Mouse (Mus musculus): ENCODE measurements around the gene Cyp11a1. TPM values are rescaled to one million over a fixed set of nuclear protein-coding genes. Genes with fewer than 3 reads are reported as not detected.

The Cyp11a1 gene
- polyA plus RNA-seq, 3 experiments from 2014 or later: 0.12 TPM; not detected in 2

DNA sequence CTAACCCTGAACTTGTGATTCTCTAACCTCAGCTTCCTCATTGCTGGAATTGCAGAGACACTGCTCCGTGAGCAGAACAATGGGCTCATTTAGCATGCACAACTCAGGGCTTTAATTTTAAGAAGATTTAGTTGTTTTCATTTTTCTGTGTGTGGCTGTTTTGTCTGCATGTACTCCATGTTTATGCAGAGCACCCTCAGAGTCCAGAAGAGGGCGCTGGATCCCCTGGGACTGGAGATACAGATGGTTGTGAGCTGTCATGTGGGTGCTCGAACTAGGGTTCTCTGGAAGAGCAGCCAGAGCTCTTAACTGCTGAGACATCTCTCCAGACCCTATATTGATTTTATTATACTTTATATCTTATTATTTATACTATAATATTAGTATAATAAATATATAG is 3.4 kb downstream of the Cyp11a1 start:
- ATAC-seq: no peak

DNA sequence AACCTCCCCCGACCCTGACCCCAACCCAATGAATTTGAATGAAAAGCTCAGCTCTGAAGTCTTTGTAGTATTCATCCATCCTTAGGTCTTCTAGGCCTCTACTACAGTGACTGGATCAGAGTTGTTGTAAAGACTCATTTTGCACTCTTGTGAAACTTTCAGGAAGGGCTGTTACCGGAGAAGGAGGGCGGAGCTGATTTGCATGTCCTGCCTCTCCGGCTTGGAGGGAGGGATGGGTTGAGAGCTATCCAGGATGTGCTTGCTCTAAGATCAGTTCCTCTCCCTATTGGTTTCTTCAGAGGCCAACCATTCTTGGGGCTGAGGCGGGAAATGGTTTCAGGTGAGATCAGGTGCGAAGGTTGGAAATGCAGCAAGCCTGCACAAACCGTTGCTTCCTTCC is 4.8 kb downstream of the Cyp11a1 start:
- no peak for ATAC-seq

DNA sequence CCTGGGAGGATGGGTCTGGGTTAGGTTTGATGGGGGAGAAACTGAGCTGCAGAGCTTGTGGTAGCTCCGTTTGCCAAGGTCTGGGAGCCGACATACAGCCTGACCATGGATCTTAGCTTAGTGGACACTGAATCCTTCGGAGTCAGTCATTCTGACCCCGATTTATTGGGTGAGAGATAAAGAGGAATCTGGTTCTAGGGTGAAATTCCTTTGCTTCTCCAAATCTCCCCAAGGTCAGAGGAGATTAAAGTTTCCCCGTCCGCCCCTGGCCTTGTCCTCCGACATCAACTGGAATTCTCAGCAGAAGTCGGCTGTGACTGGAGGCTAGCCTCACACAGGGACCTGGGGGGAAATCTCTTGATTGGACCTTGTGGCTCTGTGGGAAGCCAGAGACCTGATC is 5.3 kb downstream of the Cyp11a1 start:
- no peak for ATAC-seq

DNA sequence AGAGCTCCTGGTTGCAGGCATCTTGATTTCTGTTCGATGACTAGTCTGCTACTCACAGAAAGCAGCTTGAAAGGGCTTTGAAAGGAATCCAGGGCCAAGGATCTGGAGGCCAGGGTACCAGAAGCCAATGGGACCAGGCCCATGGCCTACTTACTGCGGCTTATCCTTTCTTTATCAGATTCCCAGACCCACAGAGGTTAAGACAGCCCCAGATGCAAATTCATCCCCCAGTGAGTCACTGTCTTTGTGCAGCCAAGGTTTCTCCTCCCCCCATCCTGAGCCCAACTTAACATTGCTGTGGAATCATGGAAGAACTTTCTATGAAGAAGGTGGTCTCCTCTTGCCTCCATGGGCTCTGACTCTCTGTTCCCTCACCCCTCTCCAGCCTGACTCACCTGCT is 6.3 kb downstream of the Cyp11a1 start:
- ATAC-seq: no peak

DNA sequence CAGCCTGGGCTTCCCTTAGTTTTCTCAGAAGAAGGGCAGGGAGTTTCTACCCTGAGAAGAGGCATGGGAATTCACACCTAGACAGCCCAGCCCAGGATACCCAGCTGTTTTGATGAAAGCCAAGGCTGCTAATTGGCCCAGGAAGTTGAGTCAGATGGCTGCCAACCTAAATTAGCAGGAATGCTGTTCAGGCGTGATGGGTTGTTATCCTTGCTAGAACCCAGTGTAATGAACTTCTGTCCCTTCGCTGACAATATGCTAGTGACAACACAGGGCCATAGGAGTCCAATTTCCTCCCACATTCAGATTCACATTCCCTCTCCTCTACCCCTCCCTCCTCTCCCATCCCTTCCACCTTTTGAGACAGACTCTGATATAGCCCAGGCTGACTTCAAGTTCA is 6.7 kb downstream of the Cyp11a1 start:
- no peak for ATAC-seq

DNA sequence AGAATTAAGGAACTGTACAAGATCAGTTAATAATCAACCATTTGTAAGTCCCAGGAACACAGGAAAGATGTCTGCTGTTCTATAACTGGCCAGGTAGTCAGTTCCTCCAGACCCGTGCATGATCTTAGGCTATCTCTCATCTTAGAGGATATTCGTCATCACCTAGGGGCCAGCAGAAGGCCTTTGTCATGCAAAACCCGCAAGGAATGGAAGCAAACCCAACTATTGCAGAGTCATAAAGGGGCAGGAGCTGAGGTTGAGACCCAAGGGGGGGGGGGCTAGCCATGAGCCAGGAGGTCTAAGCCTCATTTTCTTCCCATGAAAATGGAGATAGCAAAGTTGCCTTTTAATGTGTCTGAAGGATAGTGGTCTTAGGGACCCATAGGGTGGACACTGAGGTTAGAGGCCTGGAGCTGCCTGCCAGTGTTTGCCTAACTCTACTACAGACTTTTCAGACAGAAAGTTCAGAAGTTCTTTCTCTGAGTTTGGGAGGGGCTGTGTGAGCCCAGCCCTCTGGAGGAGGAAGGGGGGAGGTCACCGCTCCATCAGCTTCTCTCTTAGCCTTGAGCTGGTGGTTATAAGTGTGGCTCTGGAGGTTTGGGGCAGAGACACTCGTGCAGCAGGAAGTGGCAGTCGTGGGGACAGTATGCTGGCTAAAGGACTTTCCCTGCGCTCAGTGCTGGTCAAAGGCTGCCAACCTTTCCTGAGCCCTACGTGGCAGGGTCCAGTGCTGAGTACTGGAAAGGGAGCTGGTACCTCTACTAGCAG is 8.4 kb downstream of the Cyp11a1 start:
- ATAC-seq: no peak

DNA sequence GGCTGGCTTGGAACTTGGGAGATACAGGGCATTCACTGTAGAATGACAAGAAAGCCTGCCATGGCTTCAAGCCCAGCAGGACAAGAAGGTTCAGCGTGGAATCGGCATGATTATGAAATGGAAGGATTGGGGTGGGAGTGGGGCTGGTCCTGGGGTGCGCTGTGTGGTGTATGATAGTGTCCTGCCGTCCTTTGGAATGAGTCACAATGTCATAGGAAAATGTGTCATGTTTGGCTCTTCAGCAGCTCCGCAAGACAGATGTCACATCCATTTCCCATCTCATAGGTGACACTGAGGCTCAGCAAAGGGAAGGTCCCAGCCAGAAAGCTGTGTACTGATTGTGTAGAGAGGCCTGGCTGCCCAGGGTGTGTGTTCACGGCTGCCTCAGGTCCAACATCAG is 9.6 kb downstream of the Cyp11a1 start:
- no peak for ATAC-seq

DNA sequence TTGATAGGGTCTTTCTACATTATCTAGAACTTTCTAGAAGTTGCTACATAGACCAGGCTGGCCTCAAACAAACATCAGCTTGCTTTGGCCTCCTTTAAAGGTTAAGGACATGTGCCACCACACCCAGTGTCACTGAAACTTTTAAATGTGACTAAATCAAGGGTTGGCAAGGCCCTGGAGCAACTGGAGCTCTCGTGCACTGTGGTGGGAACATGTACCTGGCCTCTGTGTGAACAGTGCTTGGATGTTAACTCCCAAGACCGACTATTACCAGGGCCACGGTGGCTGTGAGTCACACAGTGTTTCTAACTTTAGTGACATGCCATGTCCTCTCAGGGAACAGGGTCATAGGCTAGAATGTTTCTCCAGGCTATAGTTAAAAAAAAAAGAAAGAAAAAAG is 10.8 kb downstream of the Cyp11a1 start:
- ATAC-seq: no peak

DNA sequence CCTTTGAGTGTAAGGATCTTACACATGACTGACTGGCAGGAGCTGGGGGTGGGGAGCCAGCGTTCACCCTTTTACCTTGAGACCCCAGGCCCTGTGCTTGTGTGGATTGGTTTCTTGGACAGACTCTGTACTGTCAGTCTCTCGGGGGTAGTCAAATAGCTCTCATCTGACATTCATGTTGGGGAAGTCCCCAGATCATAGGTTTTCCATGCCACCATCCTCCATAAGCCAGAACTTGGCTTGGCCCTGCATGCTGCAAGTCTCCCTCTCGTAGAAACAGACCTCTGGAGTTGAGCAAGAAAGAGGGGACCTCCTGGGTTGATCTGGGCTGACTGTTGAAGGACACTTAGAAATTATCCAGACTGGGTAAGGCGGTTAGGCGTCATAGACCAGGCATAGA is 12.2 kb downstream of the Cyp11a1 start:
- ATAC-seq: no peak

DNA sequence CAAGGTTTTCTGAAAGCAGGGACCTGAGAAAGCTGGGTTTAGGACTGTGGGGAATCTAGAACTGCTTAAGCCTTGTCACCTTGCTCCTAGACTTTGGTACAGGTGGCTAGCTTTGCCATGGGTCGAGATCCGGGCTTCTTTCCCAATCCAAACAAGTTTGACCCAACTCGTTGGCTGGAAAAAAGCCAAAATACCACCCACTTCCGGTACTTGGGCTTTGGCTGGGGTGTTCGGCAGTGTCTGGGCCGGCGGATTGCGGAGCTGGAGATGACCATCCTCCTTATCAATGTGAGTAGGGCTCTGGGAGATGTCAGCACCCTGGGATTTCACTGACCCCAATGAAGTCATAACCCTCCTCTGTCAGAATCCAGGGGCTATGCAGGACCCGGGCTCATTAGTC is 19.8 kb downstream of the Cyp11a1 start:
- ATAC-seq: no peak

DNA sequence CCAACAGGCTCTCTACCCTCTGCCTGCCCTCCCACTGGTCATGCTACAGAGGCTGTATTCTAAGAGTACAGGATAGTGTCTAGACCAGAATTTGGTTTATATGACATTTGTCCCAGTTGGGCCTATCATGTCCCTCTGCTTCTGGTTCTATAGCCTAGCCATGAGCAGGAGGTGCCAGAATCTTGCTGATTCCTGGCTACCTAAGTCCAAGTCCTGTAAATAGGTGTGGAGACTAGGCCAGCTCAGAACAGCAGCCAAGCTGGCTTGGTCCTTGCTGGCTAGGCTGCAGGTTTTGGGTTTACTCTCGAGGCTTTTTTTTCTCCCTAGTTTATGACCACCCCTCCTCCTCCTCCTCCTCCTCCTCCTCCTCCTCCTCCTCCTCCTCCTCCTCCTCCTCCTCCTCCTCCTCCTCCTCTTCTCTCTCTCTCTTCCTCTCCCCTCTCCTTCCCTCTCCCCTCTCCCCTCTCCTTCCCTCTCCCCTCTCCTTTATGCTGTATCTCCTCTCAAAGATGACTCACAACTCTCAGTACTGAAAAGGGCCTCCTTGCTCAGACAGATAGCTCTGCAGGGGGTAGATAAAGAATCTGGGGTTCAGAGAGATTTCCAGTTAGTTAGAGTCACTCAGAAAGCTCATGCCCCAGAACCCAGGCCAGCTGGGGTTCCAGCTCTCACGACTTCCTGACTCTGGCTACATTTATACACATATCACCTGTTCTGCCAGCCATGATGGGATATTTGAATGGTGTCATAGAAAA is 21.4 kb downstream of the Cyp11a1 start:
- ATAC-seq: no peak

DNA sequence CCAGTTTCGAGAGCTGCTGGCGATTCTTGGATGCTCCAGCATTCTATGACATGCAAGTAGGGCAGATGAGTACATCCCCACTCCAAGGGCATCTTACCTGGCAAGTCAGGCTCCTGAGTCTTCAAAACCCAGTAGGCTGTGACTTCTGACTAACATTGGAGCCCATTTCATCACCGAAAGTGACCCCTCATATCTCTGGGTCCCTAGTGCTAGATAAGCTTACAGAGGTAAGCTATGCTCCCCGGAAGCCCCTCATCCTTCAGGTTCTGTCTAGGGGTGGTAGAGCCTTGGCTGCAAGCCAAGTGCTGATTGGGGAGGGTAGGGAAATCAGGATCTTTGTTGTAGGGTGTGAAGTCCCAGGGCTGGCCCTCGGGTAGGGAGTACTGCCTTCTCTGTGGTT is 22.6 kb downstream of the Cyp11a1 start:
- no peak for ATAC-seq

DNA sequence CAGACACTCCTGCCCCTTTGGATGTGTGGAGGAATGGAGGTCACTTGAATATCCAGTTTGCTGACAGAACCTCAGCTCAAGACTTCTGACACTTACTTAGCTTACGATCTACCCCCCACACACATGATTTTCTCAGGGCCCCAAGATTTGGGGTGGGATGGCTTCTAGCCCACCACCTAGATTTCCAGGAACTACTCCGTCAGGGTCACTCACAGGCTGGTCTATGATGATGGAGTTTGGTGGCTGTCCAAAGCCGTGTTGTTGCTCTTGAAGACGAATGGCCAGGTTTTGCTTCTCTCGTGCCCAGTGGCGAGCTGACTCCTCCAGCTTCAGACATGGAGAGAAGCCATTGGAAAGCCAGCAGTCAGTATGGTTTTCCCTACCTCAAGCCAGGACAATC is 23.4 kb downstream of the Cyp11a1 start:
- no peak for ATAC-seq

DNA sequence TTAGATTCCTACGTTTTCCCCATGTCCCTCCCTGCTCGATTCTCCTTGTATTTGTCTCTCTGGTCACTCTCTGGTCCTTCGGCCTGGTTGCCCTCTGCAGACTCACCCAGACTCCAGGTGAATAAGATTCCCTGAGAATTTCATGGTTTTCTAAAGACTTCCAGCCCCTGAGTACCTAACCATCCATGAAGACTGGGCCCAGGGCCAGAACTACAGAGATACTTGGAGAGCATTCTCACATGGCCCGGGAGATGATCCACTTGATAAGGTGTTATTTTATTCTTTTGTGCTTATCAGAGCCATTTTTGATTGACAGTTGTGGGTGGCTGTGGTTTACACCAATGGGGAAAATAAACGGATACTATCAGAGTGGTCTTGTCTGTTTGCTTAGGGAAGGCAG is 25.7 kb downstream of the Cyp11a1 start:
- no peak for ATAC-seq

DNA sequence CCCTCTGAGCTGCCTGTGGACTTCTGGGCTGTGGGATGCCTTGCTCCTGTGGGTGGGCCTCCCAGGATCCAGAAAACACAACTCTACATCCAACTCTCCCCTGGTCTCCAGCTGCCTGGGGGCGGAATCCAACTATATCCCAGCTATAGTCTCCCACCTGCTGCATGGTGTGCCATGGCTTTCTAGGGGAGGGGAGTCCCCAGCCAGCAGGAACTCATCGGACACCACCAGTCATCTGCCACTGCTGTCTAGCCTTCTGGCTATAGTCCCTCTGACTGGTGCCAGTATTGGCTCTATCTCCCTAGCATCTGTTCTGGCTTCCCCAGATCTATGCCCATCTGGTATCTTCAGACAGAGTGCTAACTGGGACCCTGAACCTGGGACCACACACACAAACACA is 29.3 kb downstream of the Cyp11a1 start:
- ATAC-seq: no peak

DNA sequence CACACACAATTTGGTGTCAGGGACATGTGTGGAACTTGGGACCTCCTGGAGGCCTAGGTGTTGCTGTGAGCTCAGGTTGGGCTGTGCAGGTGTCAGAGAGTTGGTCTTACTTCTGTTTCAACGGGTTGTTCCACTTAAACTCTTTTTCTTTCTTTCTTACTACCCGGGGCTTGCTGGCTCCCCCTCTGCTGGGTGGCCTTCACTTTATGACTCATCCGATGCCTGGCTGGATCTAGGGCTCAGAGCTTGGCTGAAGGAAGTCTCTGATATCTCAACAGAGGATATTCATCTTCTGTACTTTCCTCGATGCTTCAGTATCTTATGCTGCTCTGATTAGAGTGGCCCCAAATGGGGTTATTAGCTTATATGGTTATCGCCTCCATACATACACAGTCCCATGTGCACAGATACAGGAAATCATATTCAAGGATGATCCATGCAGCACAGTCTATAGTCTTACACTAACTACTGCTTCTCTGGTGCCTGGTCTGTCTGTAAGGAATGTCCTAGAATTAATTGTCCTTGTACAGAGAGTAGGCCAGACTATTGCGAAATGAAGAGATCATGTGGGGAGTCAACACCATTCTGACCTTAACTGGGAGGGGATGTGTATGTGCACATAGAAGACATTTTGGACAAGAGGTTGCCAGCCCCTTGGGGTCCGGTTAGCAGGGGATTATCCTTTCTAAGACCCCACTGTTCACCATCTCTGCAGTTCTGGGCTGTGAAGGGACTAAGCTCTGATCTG is 29.9 kb downstream of the Cyp11a1 start:
- ATAC-seq: no peak

DNA sequence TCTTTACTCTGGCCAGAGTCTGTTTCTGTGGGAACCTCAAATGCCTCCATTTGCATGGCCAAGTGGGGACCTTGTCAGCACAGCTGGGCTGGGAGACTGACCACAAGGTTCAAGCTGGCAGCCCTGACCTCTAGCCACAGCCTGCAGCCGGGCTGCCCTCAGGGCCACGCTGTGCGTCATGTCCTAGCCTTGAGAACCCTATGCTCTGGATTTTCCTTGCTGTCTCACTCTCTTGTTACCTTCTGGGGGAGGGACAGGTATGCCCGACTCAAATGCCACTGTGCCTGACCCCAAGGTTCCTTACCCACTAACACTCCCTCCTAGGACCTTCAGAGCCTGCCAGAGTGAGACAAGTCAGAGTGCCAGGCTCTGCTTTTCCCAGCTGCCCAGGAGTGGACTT is 30.8 kb downstream of the Cyp11a1 start:
- no peak for ATAC-seq

DNA sequence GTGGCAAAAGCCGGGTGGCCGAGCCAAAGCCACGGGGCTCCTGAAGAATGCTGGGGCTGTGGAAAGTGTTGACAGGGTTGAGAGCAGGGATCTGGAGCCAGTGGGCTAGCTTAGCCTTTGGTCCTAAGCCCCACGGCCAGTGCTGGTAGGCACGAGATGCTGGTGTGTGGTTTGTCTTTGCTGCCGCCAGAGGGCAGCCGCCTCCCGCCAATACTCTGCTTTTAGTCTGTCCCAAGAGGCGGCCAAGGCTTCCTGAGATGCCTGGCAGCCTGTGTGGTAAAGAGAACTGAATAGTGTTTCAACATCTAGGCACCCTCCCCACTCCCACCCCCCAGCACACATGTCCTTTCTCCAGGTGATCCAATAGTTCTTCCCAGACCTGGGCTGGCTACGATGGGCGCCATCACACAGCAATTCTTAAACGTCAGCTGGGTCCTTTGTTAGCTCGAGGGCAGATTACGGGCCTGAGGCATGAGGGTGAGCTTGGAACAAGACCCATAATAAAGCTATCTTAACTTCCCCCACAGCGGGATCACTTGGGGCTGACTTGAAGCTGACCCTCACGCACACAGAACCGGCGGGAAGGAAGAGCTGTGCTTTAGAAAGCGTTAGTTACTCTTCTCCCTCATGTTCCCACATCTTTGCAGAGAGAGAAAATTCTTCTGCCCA is 32.4 kb downstream of the Cyp11a1 start:
- no peak for ATAC-seq

DNA sequence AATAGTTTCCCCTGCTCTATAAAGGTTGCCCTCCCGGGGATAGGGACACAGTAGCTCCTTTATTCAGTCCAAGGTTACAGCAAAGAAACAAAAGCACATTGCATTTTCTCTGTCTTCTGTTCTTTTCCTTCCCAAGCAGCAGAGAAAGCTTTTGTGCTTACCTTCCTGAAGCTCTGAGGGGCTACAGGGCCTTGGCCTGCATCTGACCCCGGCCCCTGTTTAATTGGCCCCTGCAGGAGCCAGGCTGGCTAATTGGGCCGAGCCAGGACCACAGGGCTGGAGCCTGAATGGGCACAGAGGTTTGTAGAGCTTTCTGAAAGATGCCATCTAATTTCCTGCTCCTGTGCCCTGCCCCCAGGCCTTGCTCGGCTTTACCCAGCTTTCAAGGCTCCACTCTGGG is 34.8 kb downstream of the Cyp11a1 start:
- ATAC-seq: no peak

DNA sequence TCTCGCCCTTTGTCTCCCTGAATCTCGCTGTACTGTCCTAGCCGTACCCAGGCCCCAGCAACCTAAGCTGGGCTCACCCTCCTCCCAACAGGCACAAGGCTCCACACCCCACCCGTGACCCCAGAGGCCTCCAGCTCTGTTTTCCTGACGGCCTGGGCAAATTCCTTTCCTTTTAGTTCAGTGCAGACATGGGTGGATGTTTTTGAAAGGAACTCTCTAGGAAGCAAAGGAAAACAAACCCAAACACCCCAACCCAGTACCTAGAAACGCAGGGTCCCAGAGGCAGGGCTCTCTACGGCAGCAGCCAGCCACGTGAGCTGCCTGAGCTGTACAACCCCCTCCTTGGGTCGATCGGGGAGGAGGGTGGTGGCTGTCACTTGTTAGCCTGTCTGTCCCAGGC is 36.2 kb downstream of the Cyp11a1 start:
- no peak for ATAC-seq

DNA sequence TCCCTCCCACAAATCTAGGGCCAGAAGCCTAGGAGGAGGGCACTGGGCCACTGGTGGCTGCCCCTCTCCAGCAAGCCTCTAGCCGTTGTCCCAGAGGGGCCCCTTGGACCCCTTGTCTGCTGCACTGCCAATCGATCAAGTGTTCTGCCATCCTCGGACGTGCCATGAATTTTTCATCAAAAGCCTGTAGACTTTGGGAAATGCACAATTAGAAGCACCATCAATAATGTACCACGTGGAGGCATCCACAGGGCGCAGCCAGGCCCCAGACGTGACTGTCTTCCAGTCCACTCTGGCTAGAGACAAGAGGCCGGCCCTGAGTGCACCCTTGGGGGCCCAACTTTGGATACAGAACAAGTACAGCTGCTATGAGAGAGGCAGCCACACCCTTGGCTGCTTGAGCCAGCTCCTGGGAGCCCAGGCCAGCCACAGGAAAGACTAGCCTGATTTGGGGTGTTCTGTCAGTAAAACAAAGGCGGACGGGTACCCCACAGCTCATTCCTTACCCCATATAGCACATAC is 37.3 kb downstream of the Cyp11a1 start:
- ATAC-seq: no peak

DNA sequence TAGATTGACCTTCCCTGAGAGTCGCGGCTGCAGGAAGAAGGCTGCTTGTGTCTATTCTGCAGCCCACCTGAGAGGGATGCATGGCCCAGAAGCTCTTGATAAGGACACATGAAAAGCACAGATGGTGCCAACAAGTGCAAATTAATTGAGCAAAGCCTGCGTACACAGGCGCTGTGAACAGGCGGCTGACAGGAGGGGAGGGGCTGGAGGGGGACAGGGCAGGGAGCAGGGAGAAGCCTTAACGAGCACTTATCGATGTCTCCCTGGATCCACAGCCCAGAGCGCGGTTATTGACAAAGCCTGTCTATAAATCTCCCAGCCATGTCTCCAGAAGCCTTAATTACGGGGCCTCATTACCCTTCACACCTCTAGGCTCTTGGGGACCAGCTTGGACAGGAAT is 38.6 kb downstream of the Cyp11a1 start:
- no peak for ATAC-seq

DNA sequence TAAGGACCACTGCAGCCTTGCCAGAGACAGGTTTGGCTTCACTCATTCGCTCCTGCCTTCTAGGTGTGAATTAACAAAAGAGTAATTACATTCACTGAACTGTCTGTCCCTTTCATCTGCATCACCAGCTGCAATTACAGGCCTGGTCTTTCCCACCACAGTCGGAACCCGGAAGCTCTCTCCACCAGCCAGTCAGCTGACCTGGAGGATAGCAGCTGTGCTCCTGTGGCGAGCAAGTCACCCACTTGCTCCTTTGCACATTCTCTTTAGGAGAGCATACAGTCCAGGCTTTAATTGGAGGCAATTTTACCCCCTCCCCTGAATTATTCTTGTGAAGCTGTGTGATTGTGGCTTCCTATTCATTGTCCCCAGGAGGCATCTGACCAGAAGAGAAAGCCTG is 39.4 kb downstream of the Cyp11a1 start:
- ATAC-seq: no peak
